Mouse (Mus musculus) forebrain, embryonic 16.5 days (tissue): ENCODE measurements around the gene Chaf1a. TPM values are rescaled to one million over a fixed set of nuclear protein-coding genes. Genes with fewer than 3 reads are reported as not detected.
A peak's percentile ranks its signal among the peaks of the same experiment; 100 is the strongest.

Experiments
- ATAC-seq: fragments of 200-750 bp; cut with Nextera tagmentation; 2 replicates; pipeline ENCODE4 v1.8.0; 2017; ENCODE audit warnings: mild to moderate bottlenecking, moderate library complexity
- H3K27ac ChIP-seq: fragments of 300-500 bp; sonication (generic); 2 replicates; pipeline ENCODE4 v1.5.1; 2014; ENCODE audit warnings: low read length, control low read depth
- H3K27me3 ChIP-seq: fragments of 300-500 bp; sonication (generic); replicated peaks from 2 replicates; pipeline ENCODE4 v1.6.1; 2014; ENCODE audit warnings: low read length; ENCODE audit not compliant: control insufficient read depth, insufficient read depth
- H3K36me3 ChIP-seq: fragments of 300-500 bp; sonication (generic); 2 replicates; pipeline ENCODE4 v1.6.1; 2014; ENCODE audit not compliant: control insufficient read depth, insufficient read depth
- H3K4me1 ChIP-seq: fragments of 300-500 bp; sonication (generic); replicated peaks from 2 replicates; pipeline ENCODE4 v1.6.1; 2014; ENCODE audit warnings: low read length; ENCODE audit not compliant: control insufficient read depth, insufficient read depth
- H3K4me2 ChIP-seq: fragments of 300-500 bp; sonication (generic); 2 replicates; pipeline ENCODE4 v1.6.1; 2014; ENCODE audit warnings: mild to moderate bottlenecking, low read length, control low read depth
- H3K4me3 ChIP-seq: fragments of 300-500 bp; sonication (generic); replicated peaks from 2 replicates; pipeline ENCODE4 v1.5.1; 2014; ENCODE audit warnings: mild to moderate bottlenecking, low read length, control low read depth
- H3K9ac ChIP-seq: fragments of 300-500 bp; sonication (generic); replicated peaks from 2 replicates; pipeline ENCODE4 v1.6.1; 2014; ENCODE audit warnings: low read depth, low read length, control low read depth
- H3K9me3 ChIP-seq: fragments of 300-500 bp; sonication (generic); 2 replicates; pipeline ENCODE4 v1.6.1; 2016; ENCODE audit warnings: low read length; ENCODE audit not compliant: control insufficient read depth
- WGBS: fragments of 180-500 bp; shearing (Covaris S2); extraction: QIAGEN DNeasy Blood & Tissue Kit; methylation state at CpG from one replicate; pipeline ENCODE4 v1.1.7; 2014; 5-methylcytosine and 5-hydroxymethylcytosine counted together
- polyA plus RNA-seq: library from polyadenylated mRNA; unstranded; fragments of >200 nt; fragmentation: Nextera tagmentation; extraction: Ambion mirVana; gene quantifications from 2 replicates; pipeline ENCODE4 v1.2.1, GENCODE M21; 2015

Chaf1a gene
- polyA plus RNA-seq, 1 experiment from 2014 or later, result 10.6 TPM

DNA sequence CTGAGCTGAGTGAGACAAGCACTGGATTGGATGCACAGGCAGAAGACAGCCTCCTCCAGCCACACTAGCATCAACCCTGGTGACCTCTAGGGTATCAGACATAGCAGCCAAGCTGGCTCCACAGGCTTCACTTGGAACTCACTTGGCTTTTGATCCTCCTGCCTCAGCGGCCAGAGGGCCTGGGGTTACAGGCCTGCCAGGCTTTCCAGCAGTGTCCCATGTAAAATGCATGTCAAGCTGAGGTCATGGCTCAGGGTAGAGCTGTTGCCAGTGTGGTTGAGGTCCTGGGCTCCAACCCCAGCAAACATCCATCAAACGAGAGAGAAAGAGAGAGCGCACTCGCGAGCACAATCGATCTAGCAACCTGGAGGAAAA is 5.5 kb upstream of the Chaf1a start:
- Histone ChIP-seq H3K4me2 (no peak overlapping the region), H3K4me3 (no peak overlapping the region), H3K27me3 (no peaks in the 10 kb centered on the region), H3K27ac (no peak overlapping the region), H3K36me3 (peaks cover 4% of the 10 kb centered on the region; the same call in 1 of the 2 replicates), H3K9me3 (no peaks in the 10 kb centered on the region), H3K4me1 (peaks cover 34% of the 10 kb centered on the region), H3K9ac (no peak overlapping the region)
- WGBS, result 91% methylated on average over 6 of the region's 6 CpGs
- ATAC-seq, result no peak

DNA sequence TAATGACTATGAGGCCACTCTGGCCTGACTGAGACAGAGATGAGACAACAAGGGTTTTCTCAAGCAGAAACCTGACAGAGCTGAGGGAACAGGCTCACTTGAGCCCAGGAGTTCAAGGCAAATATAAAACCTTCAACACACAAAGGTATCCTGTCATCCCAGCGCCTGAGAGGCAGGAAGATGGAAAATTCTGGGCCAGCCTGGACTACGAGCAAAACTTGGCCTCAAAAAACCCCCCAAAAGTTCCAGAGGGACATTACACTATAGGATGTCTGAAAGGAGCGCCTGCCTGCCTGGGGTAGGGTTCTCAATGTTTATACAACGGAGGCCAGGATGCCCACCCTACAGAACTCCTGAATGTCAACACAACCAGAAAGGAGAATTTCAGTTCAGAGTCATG is 5.0 kb upstream of the Chaf1a start:
- peaks cover 4% of the 10 kb centered on the region; the same call in 1 of the 2 replicates for H3K36me3 ChIP-seq
- H3K4me2 ChIP-seq, result peak overlapping the region; percentile 64
- H3K9ac ChIP-seq, result peak overlapping the region; percentile 64
- no peak overlapping the region for H3K27ac ChIP-seq
- ATAC-seq, result no peak
- no peaks in the 10 kb centered on the region for H3K27me3 ChIP-seq
- H3K4me1 ChIP-seq, result peaks cover 34% of the 10 kb centered on the region
- no peaks in the 10 kb centered on the region for H3K9me3 ChIP-seq
- 79% methylated on average over 4 of the region's 4 CpGs for WGBS
- H3K4me3 ChIP-seq, result peak overlapping the region; percentile 61; the same call in 1 of the 2 replicates

DNA sequence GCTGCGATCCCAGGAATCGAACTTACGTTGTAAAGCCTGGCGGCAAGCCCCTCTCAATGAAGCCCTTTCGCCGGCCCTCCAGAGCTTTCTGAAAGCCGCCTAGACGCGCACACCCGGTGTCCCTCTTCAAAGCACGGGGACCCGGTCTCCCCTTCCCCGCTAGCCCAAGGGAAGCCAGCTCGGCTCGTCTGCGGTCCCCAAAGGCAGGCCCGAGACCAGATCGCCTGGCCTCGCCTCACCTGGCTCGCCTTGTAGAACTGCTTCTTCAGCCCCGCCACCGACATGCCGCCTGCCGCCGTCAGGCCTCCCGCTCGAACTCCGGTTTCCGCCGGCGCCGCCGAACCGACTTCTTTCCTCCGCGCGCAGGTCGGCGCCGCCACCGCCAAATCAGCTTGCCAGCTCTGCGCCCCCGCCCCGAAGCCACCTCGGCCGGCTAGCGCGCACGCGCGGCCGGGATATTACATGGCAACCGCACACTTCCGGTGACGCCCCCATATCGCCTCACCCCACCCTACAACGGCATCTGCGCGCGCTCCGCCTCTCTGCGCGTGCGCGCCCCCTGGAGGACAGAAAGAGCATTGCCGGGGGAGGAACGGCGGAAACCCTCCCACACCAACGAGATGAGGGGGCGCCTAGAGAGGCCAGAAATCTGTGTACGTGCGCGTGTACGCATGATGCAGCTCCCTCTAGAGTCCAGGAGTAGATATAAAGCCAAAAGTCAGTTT is 3.9 kb upstream of the Chaf1a start, which contains the start of gene Sh3gl1:
Sh3gl1 (minus strand) TSS at position 460 of the 725 bp plus-strand sequence.
- Histone ChIP-seq H3K27me3 (no peaks in the 10 kb centered on the region), H3K9me3 (no peaks in the 10 kb centered on the region), H3K27ac (peak within 1 kb of the TSS; percentile 83), H3K4me2 (peak within 1 kb of the TSS; percentile 64), H3K36me3 (peaks cover 4% of the 10 kb centered on the region; the same call in 1 of the 2 replicates), H3K9ac (peak within 1 kb of the TSS; percentile 64), H3K4me1 (peaks cover 42% of the 10 kb centered on the region), H3K4me3 (peak within 1 kb of the TSS; percentile 61)
- WGBS, result under 1% methylated on average over 73 of the region's 74 CpGs
- peak; percentile 88 for ATAC-seq

DNA sequence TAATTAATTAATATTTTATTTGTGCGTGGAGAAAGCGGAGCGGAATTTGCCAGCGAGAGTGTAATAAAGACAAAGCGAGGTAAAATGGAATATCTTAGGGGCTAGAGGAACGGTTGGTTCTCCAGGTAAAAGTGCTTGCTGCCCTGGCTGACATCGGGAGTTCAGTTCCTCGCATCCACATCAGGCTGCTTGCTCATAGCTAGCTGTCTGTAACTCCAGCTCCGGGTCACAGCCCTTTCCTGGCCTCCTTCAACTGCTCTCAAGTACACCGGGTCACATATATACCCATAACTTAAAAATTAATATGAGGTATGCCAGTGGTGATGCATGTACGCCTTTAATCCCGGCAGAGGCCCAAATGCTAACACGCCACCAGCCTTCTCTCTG is 3.3 kb upstream of the Chaf1a start:
- peak overlapping the region; percentile 45; the same call in 1 of the 2 replicates for H3K27ac ChIP-seq
- H3K27me3 ChIP-seq, result no peaks in the 10 kb centered on the region
- H3K4me3 ChIP-seq, result peak overlapping the region; percentile 61
- WGBS, result 38% methylated on average over 13 of the region's 13 CpGs
- peaks cover 46% of the 10 kb centered on the region for H3K4me1 ChIP-seq
- no peaks in the 10 kb centered on the region for H3K9me3 ChIP-seq
- peak; percentile 10; the same call in 1 of the 2 replicates for ATAC-seq
- peaks cover 4% of the 10 kb centered on the region; the same call in 1 of the 2 replicates for H3K36me3 ChIP-seq
- peak overlapping the region; percentile 45 for H3K9ac ChIP-seq
- H3K4me2 ChIP-seq, result peak overlapping the region; percentile 43

DNA sequence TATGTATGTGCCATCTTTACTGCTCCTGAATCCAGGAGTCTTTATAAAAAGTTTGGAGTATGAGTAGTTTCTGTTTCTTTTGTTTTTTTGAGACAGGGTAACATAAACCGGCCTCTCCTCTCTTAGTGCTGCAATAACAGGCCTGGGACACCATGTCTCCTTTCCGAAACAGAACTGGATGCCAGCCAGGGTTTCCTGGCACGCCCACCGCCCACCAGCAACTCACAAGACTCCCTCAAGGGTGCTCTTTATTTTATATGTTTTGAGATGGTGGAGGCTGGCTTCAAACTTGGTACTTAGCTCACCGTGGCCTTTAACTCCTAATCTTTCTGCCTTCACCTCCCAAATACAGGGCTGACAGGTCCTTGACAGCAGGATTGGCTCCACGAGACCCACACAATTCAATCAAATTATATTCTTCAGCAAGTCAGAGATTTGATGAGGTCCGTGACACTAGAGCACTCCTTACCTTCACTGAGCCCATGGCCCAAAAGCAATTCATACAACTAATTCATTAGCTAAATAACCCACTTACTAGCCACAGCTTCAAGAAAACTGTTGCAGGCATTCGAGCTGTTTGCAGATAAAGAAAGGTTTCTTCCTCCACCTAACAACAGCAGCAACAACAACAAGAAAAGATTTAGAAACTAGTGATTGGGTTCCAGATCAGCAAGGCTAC is 1.5 kb upstream of the Chaf1a start:
- Histone ChIP-seq H3K4me1 (peaks cover 37% of the 10 kb centered on the region), H3K4me2 (no peak overlapping the region), H3K9me3 (no peaks in the 10 kb centered on the region), H3K9ac (no peak overlapping the region), H3K27ac (no peak overlapping the region), H3K27me3 (no peaks in the 10 kb centered on the region), H3K36me3 (0 out of 2 replicates have a peak, but pooled peaks cover 2% of the 10 kb centered on the region), H3K4me3 (no peak overlapping the region)
- WGBS, result 81% methylated on average over 8 of the region's 8 CpGs
- no peak for ATAC-seq

DNA sequence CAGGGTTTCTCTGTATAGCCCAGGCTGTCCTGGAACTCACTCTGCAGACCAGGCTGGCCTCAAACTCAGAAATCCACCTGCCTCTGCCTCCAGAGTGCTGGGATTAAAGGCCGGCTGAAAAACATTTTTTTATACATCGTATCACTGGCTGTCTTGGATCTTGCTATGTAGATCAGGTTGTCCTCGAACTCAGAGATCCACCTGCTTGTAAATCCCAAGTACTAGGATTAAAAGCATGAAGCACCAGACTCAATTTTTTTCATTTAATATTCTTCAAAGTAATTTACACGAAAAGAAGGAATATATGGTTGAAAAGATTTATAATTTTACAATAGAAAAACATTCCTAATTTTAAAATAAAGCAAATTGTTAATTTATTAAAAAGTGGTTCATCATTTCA is 894 bp upstream of the Chaf1a start:
- no peak for ATAC-seq
- Histone ChIP-seq H3K4me3 (peak overlapping the region; percentile 72; the same call in 1 of the 2 replicates), H3K27me3 (no peaks in the 10 kb centered on the region), H3K36me3 (peaks cover 3% of the 10 kb centered on the region; the same call in 1 of the 2 replicates), H3K9me3 (no peaks in the 10 kb centered on the region), H3K27ac (no peak overlapping the region), H3K4me2 (peak overlapping the region; percentile 44), H3K4me1 (peaks cover 32% of the 10 kb centered on the region), H3K9ac (no peak overlapping the region)
- WGBS, result 78% methylated on average over 4 of the region's 4 CpGs

DNA sequence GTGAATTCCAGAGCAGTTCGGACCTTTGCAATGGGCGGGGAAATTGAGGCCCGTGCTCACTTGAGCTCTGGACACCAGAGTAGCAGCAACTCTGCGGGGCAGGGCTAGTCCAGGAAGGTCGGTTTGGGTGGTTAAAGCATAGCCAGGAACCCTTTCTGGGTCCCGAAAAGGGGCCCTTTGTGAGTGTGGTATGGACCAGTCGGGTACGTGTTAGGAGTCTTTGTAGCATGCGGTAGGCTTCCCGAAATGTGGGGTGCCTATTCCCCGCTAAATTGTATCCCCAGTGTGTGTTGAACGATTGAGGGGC is 571 bp downstream of the Chaf1a start:
- no peaks in the 10 kb centered on the region for H3K27me3 ChIP-seq
- ATAC-seq, result no peak
- peaks cover 18% of the 10 kb centered on the region for H3K4me1 ChIP-seq
- peak overlapping the region; percentile 69 for H3K9ac ChIP-seq
- peak overlapping the region; percentile 72 for H3K4me3 ChIP-seq
- no peaks in the 10 kb centered on the region for H3K9me3 ChIP-seq
- under 1% methylated on average over 12 of the region's 12 CpGs for WGBS
- H3K4me2 ChIP-seq, result peak overlapping the region; percentile 89
- peaks cover 3% of the 10 kb centered on the region; the same call in 1 of the 2 replicates for H3K36me3 ChIP-seq
- H3K27ac ChIP-seq, result no peak overlapping the region

DNA sequence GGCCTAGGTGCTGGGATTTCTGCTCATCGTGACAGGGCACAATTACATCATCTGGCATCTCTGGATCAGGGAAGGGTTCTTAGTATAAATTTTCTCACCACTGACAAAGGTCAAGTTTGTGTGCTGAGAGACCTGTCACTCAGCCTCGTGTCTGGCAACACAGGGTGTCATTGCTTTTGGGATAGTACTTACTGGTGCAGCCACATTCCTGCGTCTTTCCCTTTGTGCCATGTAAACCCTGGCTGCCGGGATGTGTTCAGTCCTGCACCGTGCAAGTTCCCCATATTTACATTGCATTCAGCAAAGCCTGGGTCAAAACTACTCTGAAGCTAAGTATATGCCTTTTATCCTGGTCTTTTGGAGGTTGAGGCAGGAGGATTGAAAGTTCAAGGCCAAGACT is 11.1 kb downstream of the Chaf1a start:
- ATAC-seq, result no peak
- 93% methylated on average over 5 of the region's 5 CpGs for WGBS
- no peaks in the 10 kb centered on the region for H3K4me1 ChIP-seq
- H3K9me3 ChIP-seq, result no peaks in the 10 kb centered on the region
- no peak overlapping the region for H3K4me2 ChIP-seq
- no peak overlapping the region for H3K4me3 ChIP-seq
- H3K27me3 ChIP-seq, result no peaks in the 10 kb centered on the region
- H3K36me3 ChIP-seq, result peaks cover 5% of the 10 kb centered on the region
- no peak overlapping the region for H3K27ac ChIP-seq
- no peak overlapping the region for H3K9ac ChIP-seq

DNA sequence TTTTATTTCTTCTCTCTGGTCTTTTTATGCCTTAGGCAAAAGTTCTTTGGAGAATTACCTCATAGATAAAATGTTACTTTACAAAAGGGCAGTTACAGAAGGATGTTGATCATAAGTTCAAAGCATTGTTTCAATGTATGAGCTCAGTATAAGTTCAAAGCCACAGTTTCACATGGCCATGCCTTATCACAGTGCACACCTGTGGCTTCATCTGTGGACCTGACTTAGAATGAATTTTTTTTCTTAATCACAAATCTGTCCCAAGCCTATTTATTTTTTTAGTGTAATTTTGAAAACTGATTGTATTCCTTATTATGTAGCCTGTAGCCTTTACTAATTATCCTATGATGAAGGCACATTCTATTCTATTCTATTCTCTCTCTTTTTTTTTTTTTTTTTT is 14.7 kb downstream of the Chaf1a start:
- Histone ChIP-seq H3K4me3 (no peak overlapping the region), H3K27ac (no peak overlapping the region), H3K9ac (no peak overlapping the region), H3K4me1 (no peaks in the 10 kb centered on the region), H3K36me3 (peaks cover 6% of the 10 kb centered on the region; the same call in 1 of the 2 replicates), H3K27me3 (no peaks in the 10 kb centered on the region), H3K9me3 (no peaks in the 10 kb centered on the region), H3K4me2 (no peak overlapping the region)
- ATAC-seq, result no peak
